Comparison of ENCODE assay signal across 21 mouse cellular contexts in genomic region chr14:25592522-25592921, GRCm38 (mm10).
DNase-seq lines count a peak whose midpoint lies in the region; ATAC-seq lines count a peak whose summit lies in the region.
"Had no signal": no experiment of that assay in that cellular context is flagged by ENCODE, and none has a peak within 500 bp of the region (broad histone marks: within the 10 kb centered on the region; RNA-seq: fewer than 3 reads in every experiment).

No protein-coding gene starts in this region.

- DNase-seq in heart, embryonic 10.5 days (ENCODE audit: low spot score): no peak
- DNase-seq in heart, adult 18-20 months: no peak
- DNase-seq in embryonic facial prominence, embryonic 14.5 days (ENCODE audit: low spot score): no peak
- DNase-seq in urinary bladder, postnatal 4 days (ENCODE audit: low spot score in 2 of 2): no peak
- DNase-seq in heart, adult 9 months (ENCODE audit: low spot score in 2 of 2): no peak
- DNase-seq: adrenal gland, postnatal 10 days; cerebellum, adult 2 months; cerebellum, postnatal 25 days; heart, postnatal 14 days; kidney, adult 2 months; liver; lung, postnatal 4 days had no signal

- WGBS in heart, embryonic 10.5 days: 56% methylated on average over 6 of the region's 6 CpGs
- WGBS in midbrain, embryonic 13.5 days: 57% methylated on average over 6 of the region's 6 CpGs
- WGBS in midbrain, embryonic 16.5 days: 57% methylated on average over 6 of the region's 6 CpGs
- WGBS in embryonic facial prominence, embryonic 14.5 days: 45% methylated on average over 6 of the region's 6 CpGs

- no peak overlapping the region for H3K9ac ChIP-seq in midbrain, embryonic 13.5 days (replicated peaks)
- no peak overlapping the region for H3K9ac ChIP-seq in midbrain, embryonic 16.5 days (ENCODE audit: low read depth, low read length)
- H3K9ac ChIP-seq in embryonic facial prominence, embryonic 14.5 days (ENCODE audit: low read depth, low read length): no peak overlapping the region
- H3K9ac ChIP-seq: heart, embryonic 13.5 days; hindbrain, embryonic 14.5 days; liver, embryonic 15.5 days had no signal

- H3K27me3 ChIP-seq in heart, embryonic 10.5 days (ENCODE audit: insufficient read depth, poor library complexity, severe bottlenecking): no peaks in the 10 kb centered on the region
- no peaks in the 10 kb centered on the region for H3K27me3 ChIP-seq in midbrain, embryonic 13.5 days
- no peaks in the 10 kb centered on the region for H3K27me3 ChIP-seq in midbrain, embryonic 16.5 days (ENCODE audit: control insufficient read depth, insufficient read depth, low read depth, low read length)
- no peaks in the 10 kb centered on the region for H3K27me3 ChIP-seq in embryonic facial prominence, embryonic 14.5 days (replicated peaks; ENCODE audit: control insufficient read depth, insufficient read depth, low read length)
- H3K27me3 ChIP-seq: CH12.LX; heart, embryonic 13.5 days; liver, embryonic 15.5 days had no signal

- 0 out of 2 replicates have a peak overlapping the region, but pooled peaks have one; percentile 10 for H3K27ac ChIP-seq in heart, embryonic 10.5 days
- peak overlapping the region; percentile 31; the same call in 1 of the 2 replicates for H3K27ac ChIP-seq in midbrain, embryonic 13.5 days
- no peak overlapping the region for H3K27ac ChIP-seq in midbrain, embryonic 16.5 days (ENCODE audit: low read length)
- H3K27ac ChIP-seq in embryonic facial prominence, embryonic 14.5 days (replicated peaks; ENCODE audit: low read depth, low read length): peak overlapping the region; percentile 73; the same call in 1 of the 2 replicates
- H3K27ac ChIP-seq: heart, embryonic 13.5 days; kidney, postnatal 0 days; left cerebral cortex, adult 2 months; liver, embryonic 15.5 days had no signal

- peaks cover 56% of the 10 kb centered on the region for H3K36me3 ChIP-seq in heart, embryonic 10.5 days
- peaks cover 44% of the 10 kb centered on the region for H3K36me3 ChIP-seq in midbrain, embryonic 13.5 days
- no peaks in the 10 kb centered on the region for H3K36me3 ChIP-seq in midbrain, embryonic 16.5 days (ENCODE audit: control insufficient read depth, insufficient read depth, low read length)
- H3K36me3 ChIP-seq in embryonic facial prominence, embryonic 14.5 days (ENCODE audit: control insufficient read depth, insufficient read depth, low read length): peaks cover under 1% of the 10 kb centered on the region; the same call in 1 of the 2 replicates
- H3K36me3 ChIP-seq: liver, embryonic 15.5 days had no signal

- no peak for ATAC-seq in midbrain, embryonic 13.5 days
- no peak for ATAC-seq in midbrain, embryonic 16.5 days
- no peak for ATAC-seq in embryonic facial prominence, embryonic 14.5 days (ENCODE audit: low read depth)

- H3K4me3 ChIP-seq in heart, embryonic 10.5 days: no peak overlapping the region
- H3K4me3 ChIP-seq in midbrain, embryonic 13.5 days (replicated peaks): no peak overlapping the region
- H3K4me3 ChIP-seq in midbrain, embryonic 16.5 days (ENCODE audit: low read depth, low read length): no peak overlapping the region
- no peak overlapping the region for H3K4me3 ChIP-seq in embryonic facial prominence, embryonic 14.5 days (ENCODE audit: low read depth, low read length)
- H3K4me3 ChIP-seq: heart, embryonic 13.5 days; left cerebral cortex, adult 2 months; liver, embryonic 15.5 days; myocyte had no signal

- H3K4me2 ChIP-seq in midbrain, embryonic 13.5 days (replicated peaks): no peak overlapping the region
- no peak overlapping the region for H3K4me2 ChIP-seq in midbrain, embryonic 16.5 days (ENCODE audit: low read length)
- H3K4me2 ChIP-seq in embryonic facial prominence, embryonic 14.5 days (ENCODE audit: low read depth, low read length): no peak overlapping the region
- H3K4me2 ChIP-seq: heart, embryonic 13.5 days; hindbrain, embryonic 14.5 days; liver, embryonic 15.5 days had no signal

- H3K9me3 ChIP-seq in heart, embryonic 10.5 days: no peaks in the 10 kb centered on the region
- no peaks in the 10 kb centered on the region for H3K9me3 ChIP-seq in midbrain, embryonic 13.5 days
- H3K9me3 ChIP-seq in midbrain, embryonic 16.5 days (replicated peaks; ENCODE audit: control insufficient read depth, low read length, poor library complexity, severe bottlenecking): no peaks in the 10 kb centered on the region
- H3K9me3 ChIP-seq in embryonic facial prominence, embryonic 14.5 days (ENCODE audit: control insufficient read depth, low read length): no peaks in the 10 kb centered on the region
- H3K9me3 ChIP-seq: heart, embryonic 13.5 days; liver, embryonic 15.5 days had no signal

- H3K4me1 ChIP-seq in heart, embryonic 10.5 days: peaks cover 69% of the 10 kb centered on the region
- peaks cover 64% of the 10 kb centered on the region for H3K4me1 ChIP-seq in midbrain, embryonic 13.5 days (replicated peaks)
- peaks cover 43% of the 10 kb centered on the region for H3K4me1 ChIP-seq in midbrain, embryonic 16.5 days (ENCODE audit: control insufficient read depth, insufficient read depth, low read length)
- H3K4me1 ChIP-seq in embryonic facial prominence, embryonic 14.5 days (ENCODE audit: control insufficient read depth, insufficient read depth, low read length): peaks cover 44% of the 10 kb centered on the region
